Mouse (Mus musculus) heart, postnatal 14 days (tissue): Measurements from ENCODE around the gene Sdha. TPM values are rescaled to one million over a fixed set of nuclear protein-coding genes. Genes with fewer than 3 reads are reported as not detected.

ENCODE experiments used
- DNase-seq, 2 experiments: peaks; one replicate each; pipeline ENCODE4 v3.0.0; 2021 to 2022
- intact Hi-C: fragments of 180-260 bp; cut with DNase I; formaldehyde crosslinking; loops from one replicate; pipeline ENCODE4 v1.15.1; 2025
- long read RNA-seq, 2 experiments: library from polyadenylated mRNA; stranded (forward); transcript quantifications; one replicate each; pipeline ENCODE4 v2.0.0; 2021
- total RNA-seq, 2 experiments: library from RNA; stranded (reverse); gene quantifications; 2 replicates each; pipeline ENCODE4 v1.2.3; 2021

Sdha gene
- total RNA-seq = 1,000 to 10,000 TPM; 1,284 to 1,341 TPM
- long read RNA-seq, experiment 1, transcript Sdha-201 (15 exons, 2,900 nt) = major isoform, 2,142 of 2,431 reads
- long read RNA-seq, experiment 1, partial matches to known transcripts = 189 of 2,431 reads
- long read RNA-seq, experiment 1, other reads (novel, unspliced or antisense) = 97 of 2,431 reads
- long read RNA-seq, experiment 2, transcript Sdha-201 (15 exons, 2,900 nt) = major isoform, 1,948 of 2,204 reads
- long read RNA-seq, experiment 2, transcript Sdha-206 (2 exons, 858 nt) = minor isoform, 6 of 2,204 reads
- long read RNA-seq, experiment 2, partial matches to known transcripts = 144 of 2,204 reads
- long read RNA-seq, experiment 2, other reads (novel, unspliced or antisense) = 106 of 2,204 reads

- DNase-seq = peak; percentile 98 to 99
- intact Hi-C loops = loop anchor here (10.0 kb wide), 1 partner anchor 115 kb away; no protein-coding TSS in a partner anchor
These were observed at the start of gene Sdha, which contains the start of gene Ccdc127 for GRCm38 (mm10) chr13:74349566-74350434. Sdha (minus strand) TSS chr13:74350280. Ccdc127 (plus strand) TSS chr13:74350309.

- intact Hi-C loops = no loop called here
- DNase-seq = no peak
These were observed 49.3 kb upstream of the Sdha start, which contains the start of gene Ftl1-ps1 for GRCm38 (mm10) chr13:74399298-74399839. Ftl1-ps1 (plus strand) TSS chr13:74399694.

- DNase-seq = no peak
- intact Hi-C loops = no loop called here
These were observed 41.1 kb upstream of the Sdha start for GRCm38 (mm10) chr13:74391156-74391555.

- peak; percentile 48 to 79 for DNase-seq
- intact Hi-C loops = no loop called here
These were observed 40.4 kb upstream of the Sdha start, which contains the start of gene Zfp72 for GRCm38 (mm10) chr13:74390371-74390990. Zfp72 (minus strand) TSS chr13:74390836.

GRCm38 (mm10) chr13:74389730-74390129 is 39.6 kb upstream of the Sdha start:
- intact Hi-C loops = no loop called here
- DNase-seq = no peak

GRCm38 (mm10) chr13:74382289-74382688 is 32.2 kb upstream of the Sdha start:
- intact Hi-C loops = no loop called here
- DNase-seq = no peak

- peak in 1 of 2 experiments; percentile 9 for DNase-seq
- intact Hi-C loops = no loop called here
These were observed 31.6 kb upstream of the Sdha start for GRCm38 (mm10) chr13:74381533-74382276.

- intact Hi-C loops = no loop called here
- peak; percentile 56 to 69 for DNase-seq
These were observed 13.8 kb upstream of the Sdha start, which contains the start of gene Lrrc14b for GRCm38 (mm10) chr13:74363859-74364235. Lrrc14b (minus strand) TSS chr13:74364005.

- intact Hi-C loops = no loop called here
- DNase-seq = peak; percentile 19 to 33
These were observed 13.2 kb upstream of the Sdha start for GRCm38 (mm10) chr13:74363176-74363858.

- DNase-seq = no peak
- intact Hi-C loops = no loop called here
These were observed 12.1 kb upstream of the Sdha start for GRCm38 (mm10) chr13:74362218-74362617.

GRCm38 (mm10) chr13:74356491-74356890 is 6.4 kb upstream of the Sdha start:
- DNase-seq = no peak

GRCm38 (mm10) chr13:74350435-74350906 is 391 bp upstream of the Sdha start:
- DNase-seq = no peak
- intact Hi-C loops = no loop called here

More at GRCm38 (mm10) chr13:74356491-74356890, 6.4 kb upstream of the Sdha start:
- intact Hi-C loops = no loop called here

- intact Hi-C loops = loop anchor here (2.0 to 10.0 kb wide), 2 partner anchors 124 to 194 kb away; no protein-coding TSS in a partner anchor
- peak in 1 of 2 experiments; percentile 54 for DNase-seq
These were observed 9.0 kb downstream of the Sdha start for GRCm38 (mm10) chr13:74341036-74341435.

GRCm38 (mm10) chr13:74329321-74329720 is 20.8 kb downstream of the Sdha start:
- intact Hi-C loops = no loop called here

GRCm38 (mm10) chr13:74317170-74317849 is 32.8 kb downstream of the Sdha start, which contains the start of gene Pdcd6:
Pdcd6 (minus strand) TSS chr13:74317580.
- peak; percentile 92 for DNase-seq
- intact Hi-C loops = no loop called here

More at GRCm38 (mm10) chr13:74329321-74329720, 20.8 kb downstream of the Sdha start:
- no peak for DNase-seq

GRCm38 (mm10) chr13:74316789-74317169 is 33.3 kb downstream of the Sdha start:
- intact Hi-C loops = no loop called here
- DNase-seq = no peak

- no peak for DNase-seq
- intact Hi-C loops = no loop called here
These were observed 33.7 kb downstream of the Sdha start for GRCm38 (mm10) chr13:74316386-74316785.

GRCm38 (mm10) chr13:74314616-74315015 is 35.5 kb downstream of the Sdha start:
- no peak for DNase-seq
- intact Hi-C loops = no loop called here
